Mouse (Mus musculus): ENCODE measurements around the gene Zscan26. TPM values are rescaled to one million over a fixed set of nuclear protein-coding genes. Genes with fewer than 3 reads are reported as not detected.
A peak's percentile ranks its signal among the peaks of the same experiment; 100 is the strongest.
"Not testable (repeated sequence)": the region's sequence is repeated elsewhere in the genome, so short reads cannot be mapped to it uniquely, and the experiment has no call there.

The Zscan26 gene
- polyA plus RNA-seq, 1 experiment from 2014 or later = 11.4 TPM

DNA sequence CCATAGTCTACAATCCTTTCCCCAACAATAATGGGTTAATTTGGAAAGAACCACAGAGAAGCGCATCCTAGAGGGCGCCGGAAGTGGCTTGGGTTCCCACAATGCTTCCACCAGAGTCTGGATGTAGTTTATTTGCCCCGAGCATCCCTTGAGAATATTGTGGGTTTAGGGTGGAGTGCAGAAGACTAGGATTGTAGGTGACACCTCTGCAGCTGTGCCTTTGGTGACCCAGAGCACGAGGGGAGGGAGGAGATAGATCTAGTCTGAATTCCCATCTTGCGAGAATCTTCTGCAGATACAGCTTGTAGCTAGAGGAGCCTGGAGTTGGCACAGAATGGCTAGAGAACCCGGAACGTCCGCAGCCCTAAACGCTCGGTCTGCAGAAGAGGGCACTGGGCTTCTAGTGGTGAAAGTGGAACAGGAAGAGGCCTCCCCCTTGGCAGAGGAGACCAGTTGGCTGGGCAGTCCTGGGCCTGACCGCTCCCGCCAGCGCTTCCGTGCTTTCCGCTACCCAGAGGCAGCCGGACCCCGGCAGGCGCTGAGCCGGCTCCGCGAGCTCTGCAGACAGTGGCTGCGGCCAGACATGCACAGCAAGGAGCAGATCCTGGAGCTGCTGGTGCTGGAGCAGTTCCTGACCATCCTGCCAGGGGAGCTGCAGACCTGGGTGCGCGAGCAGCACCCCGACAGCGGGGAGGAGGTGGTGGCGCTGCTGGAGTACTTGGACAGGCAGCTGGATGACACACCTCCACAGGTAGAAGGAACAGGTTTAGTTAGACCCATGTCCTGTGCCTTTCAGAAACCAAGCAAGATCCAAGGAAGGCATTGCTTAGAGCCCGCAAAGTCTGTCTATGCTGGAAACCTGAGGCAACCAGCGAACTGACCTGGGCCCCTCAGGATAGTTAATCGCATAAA is 25.5 kb upstream of the Zscan26 start, which contains the start of the genes Zkscan4 and Gm10065:
Gene Zkscan4 (plus strand): TSS at position 149 of the 912 bp plus-strand sequence.
Gene Gm10065 (minus strand): TSS at position 683 of the 912 bp plus-strand sequence.
- 3% methylated on average over 30 of the region's 31 CpGs for WGBS
- H3K27ac ChIP-seq (ENCODE audit: low read depth, low read length) = peak within 1 kb of the TSS; percentile 57
- H3K27me3 ChIP-seq (replicated peaks; ENCODE audit: control insufficient read depth, insufficient read depth, low read length); H3K36me3 ChIP-seq (ENCODE audit: control insufficient read depth, insufficient read depth); H3K9me3 ChIP-seq (ENCODE audit: control insufficient read depth); H3K4me1 ChIP-seq (replicated peaks; ENCODE audit: control insufficient read depth, insufficient read depth, low read length): not testable (repeated sequence)
- peak; percentile 35; the same call in 1 of the 2 replicates for TF ChIP-seq CTCF (IDR thresholded peaks at IDR 0.05; ENCODE audit: low read depth)
- peak within 1 kb of the TSS; percentile 80 for H3K4me2 ChIP-seq (replicated peaks; ENCODE audit: low read depth)
- H3K9ac ChIP-seq (ENCODE audit: low read depth, low read length) = peak within 1 kb of the TSS; percentile 45
- ATAC-seq = peak; percentile 76
- peak within 1 kb of the TSS; percentile 59 for H3K4me3 ChIP-seq (ENCODE audit: low read depth, low read length)

DNA sequence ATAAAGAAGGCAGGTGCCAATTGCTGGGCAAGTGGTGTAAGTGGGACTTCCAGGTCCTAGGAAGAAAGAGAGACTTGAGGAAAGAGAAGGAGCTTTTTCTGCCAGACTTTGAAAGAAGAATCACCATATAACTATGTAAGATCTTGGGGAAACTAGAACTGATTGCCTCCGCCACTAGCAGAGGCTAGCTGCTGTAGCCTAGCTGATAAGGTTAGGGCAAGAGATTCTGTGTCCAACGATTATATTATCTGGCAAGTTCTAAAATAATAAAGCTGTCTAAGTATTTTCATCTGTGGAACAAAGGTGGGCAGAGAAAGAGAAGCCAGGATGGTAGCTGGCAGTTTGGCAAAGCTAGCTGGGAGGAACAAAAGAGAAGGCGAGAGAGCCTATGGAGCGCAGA is 18.9 kb upstream of the Zscan26 start:
- no peak overlapping the region for H3K4me3 ChIP-seq (ENCODE audit: low read depth, low read length)
- H3K27me3 ChIP-seq (replicated peaks; ENCODE audit: control insufficient read depth, insufficient read depth, low read length) = no peaks in the 10 kb centered on the region
- H3K4me1 ChIP-seq (replicated peaks; ENCODE audit: control insufficient read depth, insufficient read depth, low read length) = 0 out of 2 replicates have a peak, but pooled peaks cover 6% of the 10 kb centered on the region
- WGBS = 39% methylated on average over 4 of the region's 4 CpGs
- no peak for TF ChIP-seq CTCF (IDR thresholded peaks at IDR 0.05; ENCODE audit: low read depth)
- H3K4me2 ChIP-seq (replicated peaks; ENCODE audit: low read depth) = no peak overlapping the region
- no peak overlapping the region for H3K27ac ChIP-seq (ENCODE audit: low read depth, low read length)
- H3K36me3 ChIP-seq (ENCODE audit: control insufficient read depth, insufficient read depth) = no peaks in the 10 kb centered on the region
- ATAC-seq = no peak
- H3K9ac ChIP-seq (ENCODE audit: low read depth, low read length) = no peak overlapping the region
- no peaks in the 10 kb centered on the region for H3K9me3 ChIP-seq (ENCODE audit: control insufficient read depth)

GRCm38 (mm10) chr13:21469097-21469496 is 15.6 kb upstream of the Zscan26 start:
- WGBS = 45% methylated on average over 9 of the region's 9 CpGs
- Histone ChIP-seq H3K9ac (ENCODE audit: low read depth, low read length) (no peak overlapping the region), H3K36me3 (ENCODE audit: control insufficient read depth, insufficient read depth) (no peaks in the 10 kb centered on the region), H3K4me3 (ENCODE audit: low read depth, low read length) (no peak overlapping the region), H3K4me1 (replicated peaks; ENCODE audit: control insufficient read depth, insufficient read depth, low read length) (0 out of 2 replicates have a peak, but pooled peaks cover 8% of the 10 kb centered on the region), H3K4me2 (replicated peaks; ENCODE audit: low read depth) (peak overlapping the region; percentile 94; the same call in 1 of the 2 replicates), H3K9me3 (ENCODE audit: control insufficient read depth) (no peaks in the 10 kb centered on the region), H3K27ac (ENCODE audit: low read depth, low read length) (no peak overlapping the region), H3K27me3 (replicated peaks; ENCODE audit: control insufficient read depth, insufficient read depth, low read length) (no peaks in the 10 kb centered on the region)
- ATAC-seq = no peak
- no peak for TF ChIP-seq CTCF (IDR thresholded peaks at IDR 0.05; ENCODE audit: low read depth)

- H3K9me3 ChIP-seq (ENCODE audit: control insufficient read depth) = no peaks in the 10 kb centered on the region
- no peak for TF ChIP-seq CTCF (IDR thresholded peaks at IDR 0.05; ENCODE audit: low read depth)
- under 1% methylated on average over 54 of the region's 54 CpGs for WGBS
- H3K27ac ChIP-seq (ENCODE audit: low read depth, low read length) = no peak within 1 kb of the TSS; the same call in 1 of the 2 replicates
- H3K36me3 ChIP-seq (ENCODE audit: control insufficient read depth, insufficient read depth) = no peaks in the 10 kb centered on the region
- H3K4me1 ChIP-seq (replicated peaks; ENCODE audit: control insufficient read depth, insufficient read depth, low read length) = 0 out of 2 replicates have a peak, but pooled peaks cover 8% of the 10 kb centered on the region
- peak within 1 kb of the TSS; percentile 64 for H3K9ac ChIP-seq (ENCODE audit: low read depth, low read length)
- no peaks in the 10 kb centered on the region for H3K27me3 ChIP-seq (replicated peaks; ENCODE audit: control insufficient read depth, insufficient read depth, low read length)
- peak within 1 kb of the TSS; percentile 63 for H3K4me3 ChIP-seq (ENCODE audit: low read depth, low read length)
- H3K4me2 ChIP-seq (replicated peaks; ENCODE audit: low read depth) = peak within 1 kb of the TSS; percentile 94
- ATAC-seq = peak; percentile 96
These were observed 14.8 kb upstream of the Zscan26 start, which contains the start of gene Nkapl for GRCm38 (mm10) chr13:21468061-21469019. Gene Nkapl (minus strand): TSS chr13:21468509.

- Histone ChIP-seq H3K36me3 (ENCODE audit: control insufficient read depth, insufficient read depth) (no peaks in the 10 kb centered on the region), H3K27me3 (replicated peaks; ENCODE audit: control insufficient read depth, insufficient read depth, low read length) (no peaks in the 10 kb centered on the region), H3K9me3 (ENCODE audit: control insufficient read depth) (no peaks in the 10 kb centered on the region), H3K4me3 (ENCODE audit: low read depth, low read length) (no peak overlapping the region), H3K27ac (ENCODE audit: low read depth, low read length) (no peak overlapping the region), H3K4me1 (replicated peaks; ENCODE audit: control insufficient read depth, insufficient read depth, low read length) (0 out of 2 replicates have a peak, but pooled peaks cover 8% of the 10 kb centered on the region), H3K4me2 (replicated peaks; ENCODE audit: low read depth) (no peak overlapping the region), H3K9ac (ENCODE audit: low read depth, low read length) (no peak overlapping the region)
- no peak for TF ChIP-seq CTCF (IDR thresholded peaks at IDR 0.05; ENCODE audit: low read depth)
- no peak for ATAC-seq
- WGBS = 88% methylated on average over 10 of the region's 10 CpGs
These were observed 13.8 kb upstream of the Zscan26 start for GRCm38 (mm10) chr13:21467336-21467735.

DNA sequence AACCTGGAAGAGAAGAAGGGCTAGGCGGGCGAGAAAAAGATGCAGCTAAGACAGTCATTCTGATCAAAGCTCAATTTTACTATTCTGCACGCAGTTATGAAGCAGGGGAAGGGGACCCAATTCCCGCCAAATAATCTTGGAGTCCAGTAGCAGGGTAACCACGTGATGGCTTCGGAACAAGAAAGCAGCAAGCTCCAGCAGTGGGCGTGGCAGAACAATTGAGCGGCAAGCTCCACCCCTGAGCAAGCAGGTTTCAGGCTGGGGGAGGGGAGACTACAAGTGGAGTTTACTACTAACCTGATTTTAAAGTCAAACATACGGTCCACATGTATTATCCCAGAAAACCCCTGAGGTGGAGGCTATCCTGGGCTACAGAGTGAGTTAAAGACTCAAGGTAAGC is 9.0 kb upstream of the Zscan26 start:
- not testable (repeated sequence) for H3K27ac ChIP-seq (ENCODE audit: low read depth, low read length); H3K27me3 ChIP-seq (replicated peaks; ENCODE audit: control insufficient read depth, insufficient read depth, low read length); H3K4me3 ChIP-seq (ENCODE audit: low read depth, low read length); H3K9ac ChIP-seq (ENCODE audit: low read depth, low read length); H3K4me1 ChIP-seq (replicated peaks; ENCODE audit: control insufficient read depth, insufficient read depth, low read length); H3K36me3 ChIP-seq (ENCODE audit: control insufficient read depth, insufficient read depth); H3K4me2 ChIP-seq (replicated peaks; ENCODE audit: low read depth); H3K9me3 ChIP-seq (ENCODE audit: control insufficient read depth); ATAC-seq
- WGBS = 50% methylated on average over 9 of the region's 9 CpGs
